Mouse (Mus musculus): ENCODE data around the gene Rpl6. TPM values are rescaled to one million over a fixed set of nuclear protein-coding genes. Genes with fewer than 3 reads are reported as not detected.
"Not testable (repeated sequence)": the region's sequence is repeated elsewhere in the genome, so short reads cannot be mapped to it uniquely, and the experiment has no call there.

The Rpl6 gene
- polyA plus RNA-seq, 1 experiment = 462 TPM

GRCm38 (mm10) chr5:121226845-121227244, 22.6 kb downstream of the Rpl6 start:
- Histone ChIP-seq H3K4me3 (ENCODE audit: insufficient read depth, low read depth, low read length) (no peak overlapping the region), H3K27ac (replicated peaks; ENCODE audit: low read depth, low read length) (no peak overlapping the region), H3K4me1 (ENCODE audit: control insufficient read depth, insufficient read depth, insufficient read length, low read length) (peaks cover 8% of the 10 kb centered on the region)

- not testable (repeated sequence) for H3K27ac ChIP-seq (replicated peaks; ENCODE audit: low read depth, low read length); H3K4me1 ChIP-seq (ENCODE audit: control insufficient read depth, insufficient read depth, insufficient read length, low read length); H3K4me3 ChIP-seq (ENCODE audit: insufficient read depth, low read depth, low read length)
These were observed 23.0 kb downstream of the Rpl6 start for GRCm38 (mm10) chr5:121227330-121227729.

GRCm38 (mm10) chr5:121229182-121229581, 24.9 kb downstream of the Rpl6 start:
- Histone ChIP-seq H3K4me1 (ENCODE audit: control insufficient read depth, insufficient read depth, insufficient read length, low read length) (peaks cover 8% of the 10 kb centered on the region), H3K4me3 (ENCODE audit: insufficient read depth, low read depth, low read length) (no peak overlapping the region), H3K27ac (replicated peaks; ENCODE audit: low read depth, low read length) (no peak overlapping the region)

- Histone ChIP-seq H3K4me1 (ENCODE audit: control insufficient read depth, insufficient read depth, insufficient read length, low read length) (peaks cover 5% of the 10 kb centered on the region), H3K4me3 (ENCODE audit: insufficient read depth, low read depth, low read length) (no peak overlapping the region), H3K27ac (replicated peaks; ENCODE audit: low read depth, low read length) (no peak overlapping the region)
These were observed 26.5 kb downstream of the Rpl6 start for GRCm38 (mm10) chr5:121230811-121231210.

DNA sequence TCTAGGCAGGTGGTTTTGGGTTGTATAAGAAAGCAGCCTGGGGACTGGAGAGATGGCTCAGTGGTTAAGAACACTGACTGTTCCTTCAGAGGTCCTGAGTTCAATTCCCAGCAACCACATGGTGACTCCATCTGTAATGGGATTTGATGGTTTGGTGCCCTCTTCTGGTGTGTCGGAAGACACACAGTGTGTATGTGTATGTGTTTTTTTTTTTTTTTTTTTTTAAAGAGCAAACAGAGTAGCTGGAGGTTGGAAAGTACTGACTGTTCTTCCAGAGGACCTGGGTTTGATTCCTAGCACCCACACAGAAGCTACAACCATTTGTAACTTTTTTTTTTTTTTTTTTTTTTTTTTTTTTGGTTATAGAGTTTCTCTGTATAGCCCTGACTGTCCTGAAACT, 28.5 kb downstream of the Rpl6 start:
- Histone ChIP-seq H3K27ac (replicated peaks; ENCODE audit: low read depth, low read length) (no peak overlapping the region), H3K4me3 (ENCODE audit: insufficient read depth, low read depth, low read length) (no peak overlapping the region), H3K4me1 (ENCODE audit: control insufficient read depth, insufficient read depth, insufficient read length, low read length) (peaks cover 2% of the 10 kb centered on the region; the same call in 1 of the 2 replicates)

DNA sequence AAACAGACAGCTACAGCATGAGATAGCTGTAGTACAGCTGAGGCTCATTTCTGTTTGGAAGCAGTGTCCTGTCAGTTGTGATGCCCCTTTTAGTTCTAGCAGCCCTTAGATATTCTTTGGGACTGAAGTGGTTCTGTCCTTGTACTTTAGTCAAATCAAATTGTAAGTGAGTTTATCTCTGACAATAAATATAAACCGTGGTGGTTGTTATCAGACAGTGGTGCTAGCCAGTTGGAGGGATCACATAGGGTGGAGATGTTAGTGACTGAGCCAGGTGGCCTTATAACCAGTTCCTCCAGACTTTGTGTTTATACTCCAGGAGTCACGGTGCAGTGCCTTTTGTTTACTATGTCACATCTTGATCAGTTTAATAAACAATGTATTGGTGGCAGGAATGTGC, 29.4 kb downstream of the Rpl6 start:
- H3K4me3 ChIP-seq (ENCODE audit: insufficient read depth, low read depth, low read length) = no peak overlapping the region
- H3K4me1 ChIP-seq (ENCODE audit: control insufficient read depth, insufficient read depth, insufficient read length, low read length) = no peaks in the 10 kb centered on the region

DNA sequence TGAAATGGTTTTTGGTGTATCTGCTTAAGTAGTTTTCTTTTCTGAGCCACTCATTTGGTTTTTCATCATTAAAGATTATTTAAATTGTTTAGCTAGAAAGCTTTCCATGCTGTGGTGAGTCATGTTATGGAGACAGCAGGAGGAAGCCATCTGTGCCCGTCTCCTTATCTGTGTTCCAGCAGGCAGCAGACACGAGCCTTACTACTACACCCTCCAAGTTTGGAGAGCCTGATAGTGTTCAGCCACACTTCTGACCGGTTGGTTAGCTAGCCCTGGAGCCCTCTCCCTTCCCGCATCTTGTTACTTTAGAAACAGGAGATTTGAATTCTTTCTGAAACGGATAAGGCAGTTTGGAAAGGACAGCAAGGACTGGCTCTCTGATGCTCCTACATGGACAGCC, 31.9 kb downstream of the Rpl6 start:
- Histone ChIP-seq H3K4me3 (ENCODE audit: insufficient read depth, low read depth, low read length) (no peak overlapping the region), H3K4me1 (ENCODE audit: control insufficient read depth, insufficient read depth, insufficient read length, low read length) (no peaks in the 10 kb centered on the region), H3K27ac (replicated peaks; ENCODE audit: low read depth, low read length) (no peak overlapping the region)

More for the DNA sequence above, 29.4 kb downstream of the Rpl6 start:
- H3K27ac ChIP-seq (replicated peaks; ENCODE audit: low read depth, low read length) = no peak overlapping the region

- Histone ChIP-seq H3K4me1 (ENCODE audit: control insufficient read depth, insufficient read depth, insufficient read length, low read length) (peaks cover 3% of the 10 kb centered on the region; the same call in 1 of the 2 replicates), H3K27ac (replicated peaks; ENCODE audit: low read depth, low read length) (no peak overlapping the region), H3K4me3 (ENCODE audit: insufficient read depth, low read depth, low read length) (no peak overlapping the region)
These were observed 33.9 kb downstream of the Rpl6 start for GRCm38 (mm10) chr5:121238208-121238607.

DNA sequence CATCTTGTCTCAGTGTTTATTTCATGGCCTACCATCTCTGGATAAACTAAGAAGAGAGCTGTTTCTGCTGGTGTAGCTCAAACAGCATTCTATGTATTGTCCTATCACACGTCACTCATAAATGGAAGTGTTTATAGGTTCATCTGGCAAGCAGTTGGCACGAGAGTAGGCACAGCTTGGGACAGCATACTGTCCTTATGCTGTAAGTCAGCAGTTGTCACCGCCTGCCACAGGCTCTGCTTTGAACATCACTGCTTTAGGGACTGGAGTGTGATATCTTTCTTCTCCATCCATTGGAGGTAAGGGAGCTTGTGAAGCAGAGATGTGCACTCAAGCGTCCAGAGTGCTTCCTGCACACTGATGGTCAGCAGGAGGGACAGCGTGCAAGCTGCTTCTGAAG, 35.6 kb downstream of the Rpl6 start:
- Histone ChIP-seq H3K4me3 (ENCODE audit: insufficient read depth, low read depth, low read length) (no peak overlapping the region), H3K4me1 (ENCODE audit: control insufficient read depth, insufficient read depth, insufficient read length, low read length) (peaks cover 3% of the 10 kb centered on the region; the same call in 1 of the 2 replicates), H3K27ac (replicated peaks; ENCODE audit: low read depth, low read length) (no peak overlapping the region)

DNA sequence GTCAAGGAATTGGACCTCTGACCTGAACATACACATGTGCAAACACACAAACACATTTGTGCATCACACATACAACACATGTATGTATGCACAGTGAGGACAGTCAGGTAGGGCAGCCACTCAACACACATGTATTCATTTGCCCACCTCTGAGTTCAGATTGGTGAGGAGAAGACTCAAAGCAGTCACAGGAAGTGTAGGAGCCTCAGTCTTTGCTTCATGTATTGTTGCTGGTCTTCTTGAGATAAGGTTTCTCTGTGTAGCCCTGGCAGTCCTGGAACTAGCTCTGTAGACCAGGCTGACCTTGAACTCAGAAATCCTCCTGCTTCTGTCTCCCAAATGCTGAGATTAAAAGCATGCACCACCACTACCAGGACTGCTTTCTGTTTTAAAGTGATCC, 36.9 kb downstream of the Rpl6 start:
- Histone ChIP-seq H3K27ac (replicated peaks; ENCODE audit: low read depth, low read length) (no peak overlapping the region), H3K4me3 (ENCODE audit: insufficient read depth, low read depth, low read length) (no peak overlapping the region), H3K4me1 (ENCODE audit: control insufficient read depth, insufficient read depth, insufficient read length, low read length) (peaks cover 3% of the 10 kb centered on the region; the same call in 1 of the 2 replicates)

GRCm38 (mm10) chr5:121242261-121242660, 38.0 kb downstream of the Rpl6 start:
- Histone ChIP-seq H3K4me1 (ENCODE audit: control insufficient read depth, insufficient read depth, insufficient read length, low read length) (peaks cover 3% of the 10 kb centered on the region; the same call in 1 of the 2 replicates), H3K4me3 (ENCODE audit: insufficient read depth, low read depth, low read length) (no peak overlapping the region), H3K27ac (replicated peaks; ENCODE audit: low read depth, low read length) (no peak overlapping the region)

GRCm38 (mm10) chr5:121242701-121243100, 38.4 kb downstream of the Rpl6 start:
- Histone ChIP-seq H3K27ac (replicated peaks; ENCODE audit: low read depth, low read length) (no peak overlapping the region), H3K4me1 (ENCODE audit: control insufficient read depth, insufficient read depth, insufficient read length, low read length) (peaks cover 3% of the 10 kb centered on the region; the same call in 1 of the 2 replicates), H3K4me3 (ENCODE audit: insufficient read depth, low read depth, low read length) (no peak overlapping the region)

DNA sequence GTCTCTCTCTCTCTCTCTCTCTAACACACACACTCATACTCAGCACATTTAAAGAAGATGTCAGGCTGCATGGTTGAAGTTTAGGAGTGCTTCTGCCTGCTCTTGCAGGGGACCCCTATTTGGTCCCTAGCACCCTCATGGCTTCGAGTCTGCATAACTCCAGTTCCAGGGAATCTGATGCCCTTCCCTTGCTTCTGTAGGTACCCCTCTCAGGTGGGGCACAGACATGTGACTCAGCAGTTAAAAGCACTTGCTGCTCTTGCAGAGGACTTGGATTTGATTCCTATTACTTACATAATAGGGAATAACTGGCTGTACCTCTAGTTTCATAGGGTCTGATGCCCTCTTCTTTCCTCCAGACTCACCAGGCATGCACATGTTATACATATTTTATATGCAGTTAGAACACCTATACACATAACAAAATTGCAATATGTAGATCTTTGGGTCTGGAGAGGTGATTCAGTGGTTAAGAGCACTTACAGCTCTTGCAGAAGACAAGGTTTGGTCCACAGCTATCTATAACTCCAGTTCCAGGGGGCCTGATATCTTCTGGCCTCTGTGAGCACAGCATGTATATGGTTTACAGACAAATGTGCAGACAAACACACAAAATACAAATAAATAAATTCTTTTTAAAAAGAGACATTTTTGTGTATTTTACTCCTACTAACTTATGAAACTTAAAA, 39.5 kb downstream of the Rpl6 start:
- no peak overlapping the region for H3K27ac ChIP-seq (replicated peaks; ENCODE audit: low read depth, low read length)
- H3K4me3 ChIP-seq (ENCODE audit: insufficient read depth, low read depth, low read length) = no peak overlapping the region
- peaks cover 3% of the 10 kb centered on the region; the same call in 1 of the 2 replicates for H3K4me1 ChIP-seq (ENCODE audit: control insufficient read depth, insufficient read depth, insufficient read length, low read length)

DNA sequence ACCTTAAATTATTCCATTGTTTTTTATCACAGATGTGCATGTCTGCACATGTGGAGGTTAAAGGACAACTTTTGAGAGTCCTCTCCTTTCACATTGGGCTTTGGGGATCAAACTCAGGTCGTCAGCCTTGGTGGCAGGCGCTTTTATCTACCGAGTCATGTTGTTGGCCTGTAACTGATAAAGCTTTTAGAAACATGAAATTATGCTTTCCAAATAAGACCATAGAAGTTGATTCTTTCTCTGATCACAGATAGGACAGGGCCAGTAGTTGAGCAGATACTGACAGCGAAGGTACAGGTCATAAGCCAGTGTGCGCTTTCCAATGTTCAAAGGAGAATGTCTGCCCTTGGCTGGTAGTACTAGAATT, 40.1 kb downstream of the Rpl6 start:
- Histone ChIP-seq H3K4me3 (ENCODE audit: insufficient read depth, low read depth, low read length) (no peak overlapping the region), H3K27ac (replicated peaks; ENCODE audit: low read depth, low read length) (no peak overlapping the region)

GRCm38 (mm10) chr5:121245201-121245600, 40.9 kb downstream of the Rpl6 start:
- Histone ChIP-seq H3K27ac (replicated peaks; ENCODE audit: low read depth, low read length) (no peak overlapping the region), H3K4me3 (ENCODE audit: insufficient read depth, low read depth, low read length) (no peak overlapping the region), H3K4me1 (ENCODE audit: control insufficient read depth, insufficient read depth, insufficient read length, low read length) (peaks cover 3% of the 10 kb centered on the region; the same call in 1 of the 2 replicates)

More for the DNA sequence above, 40.1 kb downstream of the Rpl6 start:
- peaks cover 3% of the 10 kb centered on the region; the same call in 1 of the 2 replicates for H3K4me1 ChIP-seq (ENCODE audit: control insufficient read depth, insufficient read depth, insufficient read length, low read length)

DNA sequence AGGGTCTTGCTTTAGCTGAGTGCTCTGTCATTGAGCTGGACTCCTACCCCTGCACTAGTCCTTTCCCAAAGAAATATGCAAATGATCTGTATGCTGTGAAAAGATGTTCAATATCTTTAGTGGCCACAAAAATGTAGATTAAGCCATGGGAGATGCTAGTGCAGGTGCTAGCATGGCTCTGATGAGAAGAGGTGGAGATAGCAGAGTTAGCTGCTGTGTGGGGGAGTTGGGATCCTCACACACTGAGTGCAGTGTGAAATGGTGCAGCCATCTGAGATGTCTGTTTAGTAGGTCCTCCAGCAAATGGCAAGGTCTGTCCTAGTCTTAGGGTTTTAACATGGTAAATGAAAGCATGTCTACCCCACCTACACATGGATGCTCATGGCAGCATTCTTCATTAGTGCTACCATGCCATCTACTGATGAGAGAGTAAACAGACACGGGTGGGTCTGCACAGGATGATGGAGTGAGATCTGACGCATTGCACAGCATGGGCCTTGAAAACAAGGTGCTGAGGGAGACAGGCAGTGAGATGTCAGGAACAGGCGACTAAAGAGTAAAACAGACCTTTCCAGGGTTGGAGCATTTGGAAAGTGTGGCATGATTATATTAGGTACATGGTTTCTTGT, 44.6 kb downstream of the Rpl6 start:
- no peaks in the 10 kb centered on the region for H3K4me1 ChIP-seq (ENCODE audit: control insufficient read depth, insufficient read depth, insufficient read length, low read length)
- H3K27ac ChIP-seq (replicated peaks; ENCODE audit: low read depth, low read length) = no peak overlapping the region
- no peak overlapping the region for H3K4me3 ChIP-seq (ENCODE audit: insufficient read depth, low read depth, low read length)
